Mouse (Mus musculus): Measurements from ENCODE around the gene Dnajc3. TPM values are rescaled to one million over a fixed set of nuclear protein-coding genes. Genes with fewer than 3 reads are reported as not detected.

Dnajc3 gene
- polyA plus RNA-seq, 1 experiment from 2014 or later, result 52.3 TPM

- Histone ChIP-seq H3K4me2 (replicated peaks; ENCODE audit: low read depth, low read length) (peak overlapping the region; percentile 20; the same call in 1 of the 2 replicates), H3K27ac (ENCODE audit: low read length) (no peak overlapping the region), H3K9me3 (ENCODE audit: low read length) (no peaks in the 10 kb centered on the region), H3K27me3 (ENCODE audit: insufficient read depth, low read length) (no peaks in the 10 kb centered on the region), H3K4me3 (ENCODE audit: low read length) (no peak overlapping the region), H3K4me1 (ENCODE audit: insufficient read depth, low read length) (peaks cover 4% of the 10 kb centered on the region; the same call in 1 of the 2 replicates), H3K36me3 (ENCODE audit: insufficient read depth, low read length) (peaks cover 14% of the 10 kb centered on the region), H3K9ac (replicated peaks; ENCODE audit: low read length) (no peak overlapping the region)
- 68% methylated on average over 23 of the region's 23 CpGs for WGBS
- peak; percentile 46; the same call in 1 of the 2 replicates for ATAC-seq (ENCODE audit: low FRiP score, low TSS enrichment)
Observed at GRCm38 (mm10) chr14:119012607-119013431, 75.0 kb downstream of the Dnajc3 start.

GRCm38 (mm10) chr14:119013549-119013948 is 75.8 kb downstream of the Dnajc3 start:
- Histone ChIP-seq H3K4me2 (replicated peaks; ENCODE audit: low read depth, low read length) (0 out of 2 replicates have a peak overlapping the region, but pooled peaks have one; percentile 20), H3K27me3 (ENCODE audit: insufficient read depth, low read length) (no peaks in the 10 kb centered on the region), H3K9me3 (ENCODE audit: low read length) (no peaks in the 10 kb centered on the region), H3K4me3 (ENCODE audit: low read length) (no peak overlapping the region), H3K9ac (replicated peaks; ENCODE audit: low read length) (no peak overlapping the region), H3K4me1 (ENCODE audit: insufficient read depth, low read length) (no peaks in the 10 kb centered on the region), H3K27ac (ENCODE audit: low read length) (no peak overlapping the region), H3K36me3 (ENCODE audit: insufficient read depth, low read length) (peaks cover 14% of the 10 kb centered on the region)
- 76% methylated on average over 12 of the region's 12 CpGs for WGBS
- no peak for ATAC-seq (ENCODE audit: low FRiP score, low TSS enrichment)

GRCm38 (mm10) chr14:119025889-119026288 is 88.1 kb downstream of the Dnajc3 start:
- Histone ChIP-seq H3K9ac (replicated peaks; ENCODE audit: low read length) (no peak overlapping the region), H3K27me3 (ENCODE audit: insufficient read depth, low read length) (no peaks in the 10 kb centered on the region), H3K9me3 (ENCODE audit: low read length) (no peaks in the 10 kb centered on the region), H3K4me1 (ENCODE audit: insufficient read depth, low read length) (no peaks in the 10 kb centered on the region), H3K27ac (ENCODE audit: low read length) (no peak overlapping the region), H3K36me3 (ENCODE audit: insufficient read depth, low read length) (peaks cover 12% of the 10 kb centered on the region; the same call in 1 of the 2 replicates), H3K4me2 (replicated peaks; ENCODE audit: low read depth, low read length) (no peak overlapping the region), H3K4me3 (ENCODE audit: low read length) (no peak overlapping the region)
- WGBS, result 72% methylated on average over 5 of the region's 5 CpGs
- no peak for ATAC-seq (ENCODE audit: low FRiP score, low TSS enrichment)

- H3K36me3 ChIP-seq (ENCODE audit: insufficient read depth, low read length), result peaks cover 21% of the 10 kb centered on the region
- no peaks in the 10 kb centered on the region for H3K4me1 ChIP-seq (ENCODE audit: insufficient read depth, low read length)
- 49% methylated on average over 4 of the region's 4 CpGs for WGBS
- H3K9me3 ChIP-seq (ENCODE audit: low read length), result no peaks in the 10 kb centered on the region
- peak; percentile 75; the same call in 1 of the 2 replicates for ATAC-seq (ENCODE audit: low FRiP score, low TSS enrichment)
- no peak overlapping the region for H3K27ac ChIP-seq (ENCODE audit: low read length)
- no peak overlapping the region for H3K9ac ChIP-seq (replicated peaks; ENCODE audit: low read length)
- H3K27me3 ChIP-seq (ENCODE audit: insufficient read depth, low read length), result no peaks in the 10 kb centered on the region
- no peak overlapping the region for H3K4me2 ChIP-seq (replicated peaks; ENCODE audit: low read depth, low read length)
- no peak overlapping the region for H3K4me3 ChIP-seq (ENCODE audit: low read length)
Observed at GRCm38 (mm10) chr14:119027130-119027529, 89.4 kb downstream of the Dnajc3 start.

GRCm38 (mm10) chr14:119027675-119028253 is 90.0 kb downstream of the Dnajc3 start:
- Histone ChIP-seq H3K9me3 (ENCODE audit: low read length) (no peaks in the 10 kb centered on the region), H3K27ac (ENCODE audit: low read length) (no peak overlapping the region), H3K9ac (replicated peaks; ENCODE audit: low read length) (no peak overlapping the region), H3K4me3 (ENCODE audit: low read length) (no peak overlapping the region), H3K36me3 (ENCODE audit: insufficient read depth, low read length) (peaks cover 22% of the 10 kb centered on the region), H3K4me1 (ENCODE audit: insufficient read depth, low read length) (no peaks in the 10 kb centered on the region), H3K27me3 (ENCODE audit: insufficient read depth, low read length) (no peaks in the 10 kb centered on the region), H3K4me2 (replicated peaks; ENCODE audit: low read depth, low read length) (no peak overlapping the region)
- no peak for ATAC-seq (ENCODE audit: low FRiP score, low TSS enrichment)
- 54% methylated on average over 2 of the region's 2 CpGs for WGBS

Other genes with a start within 250 kb of the Dnajc3 start
- gene Abcc4, start 231.8 kb upstream of the Dnajc3 start, polyA plus RNA-seq (2015; fragmentation: Nextera tagmentation; extraction: Ambion mirVana), result 7.4 and 7.9 TPM in 2 replicates
- 41.3 and 49.3 TPM in 2 replicates for gene Cldn10, start 150.1 kb upstream of the Dnajc3 start, polyA plus RNA-seq (2015; fragmentation: Nextera tagmentation; extraction: Ambion mirVana)
- gene Dzip1, start 12.5 kb upstream of the Dnajc3 start, polyA plus RNA-seq (2015; fragmentation: Nextera tagmentation; extraction: Ambion mirVana), result 15.8 and 18.6 TPM in 2 replicates
- 12.2 and 14.3 TPM in 2 replicates for gene Uggt2, start 161.5 kb downstream of the Dnajc3 start, polyA plus RNA-seq (2015; fragmentation: Nextera tagmentation; extraction: Ambion mirVana)
- 0.09 and 0.10 TPM in 2 replicates for gene Hs6st3, start 200.4 kb downstream of the Dnajc3 start, polyA plus RNA-seq (2015; fragmentation: Nextera tagmentation; extraction: Ambion mirVana)